Mouse (Mus musculus) mesoderm, embryonic 11.5 days (tissue): ENCODE measurements around the gene Slc2a6.

ENCODE experiments used
- DNase-seq: peaks from one replicate; pipeline ENCODE4 v3.0.0-alpha.2; 2012; ENCODE audit warnings: low read depth, low spot score

The Slc2a6 gene

GRCm38 (mm10) chr2:27027618-27028436, at the start of gene Slc2a6:
Gene Slc2a6 (minus strand): TSS chr2:27027998.
- DNase-seq, result peak; percentile 92

GRCm38 (mm10) chr2:27075485-27075884, 47.7 kb upstream of the Slc2a6 start:
- DNase-seq, result peak; percentile 66

DNA sequence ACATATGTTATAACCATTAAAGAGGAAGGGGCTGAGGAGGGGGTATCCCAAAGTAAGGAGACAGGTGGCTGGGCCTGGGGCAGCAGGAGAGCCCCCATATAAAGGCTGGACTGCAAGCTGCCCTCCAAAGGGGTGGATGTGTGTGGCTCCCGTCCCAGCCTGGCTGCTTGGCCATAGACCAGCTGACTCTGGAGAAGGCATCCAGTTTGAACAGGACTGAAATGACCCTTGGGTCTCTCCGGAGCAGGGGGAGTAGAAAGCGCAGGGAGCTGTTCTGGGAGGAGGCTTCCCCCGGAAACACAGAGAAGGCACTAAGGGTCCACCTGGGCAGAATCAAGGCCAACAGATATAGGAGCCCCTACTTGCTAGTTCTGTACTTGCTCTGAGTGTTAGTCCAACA, 47.0 kb upstream of the Slc2a6 start:
- DNase-seq, result no peak

- no peak for DNase-seq
Observed at GRCm38 (mm10) chr2:27073407-27073806, 45.6 kb upstream of the Slc2a6 start.

GRCm38 (mm10) chr2:27071978-27072377, 44.2 kb upstream of the Slc2a6 start, which contains the start of gene Mymk:
Gene Mymk (minus strand): TSS chr2:27072179.
- DNase-seq, result no peak

DNA sequence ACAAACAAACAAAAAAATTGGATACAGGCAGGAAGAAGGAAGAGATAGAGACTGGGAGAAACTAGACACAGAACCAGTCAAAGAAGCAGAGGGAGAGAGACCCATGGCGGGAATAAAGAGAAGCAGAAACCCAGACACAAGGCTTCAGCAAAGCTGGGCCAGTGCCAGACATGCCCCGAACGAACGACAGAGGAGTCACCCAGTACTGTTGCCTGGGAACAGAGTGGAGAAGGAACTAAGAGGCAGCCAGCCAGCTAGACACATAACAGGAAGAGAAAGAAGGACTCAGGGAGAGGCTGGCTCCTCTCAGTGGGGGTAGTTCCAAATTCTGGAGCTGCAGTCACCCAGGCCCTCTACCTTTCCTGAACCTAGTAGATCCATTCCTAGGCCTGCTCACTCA, 43.3 kb upstream of the Slc2a6 start:
- no peak for DNase-seq

- DNase-seq, result no peak
Observed at GRCm38 (mm10) chr2:27070247-27070813, 42.5 kb upstream of the Slc2a6 start.

GRCm38 (mm10) chr2:27069646-27070045, 41.8 kb upstream of the Slc2a6 start:
- peak; percentile 43 for DNase-seq

DNA sequence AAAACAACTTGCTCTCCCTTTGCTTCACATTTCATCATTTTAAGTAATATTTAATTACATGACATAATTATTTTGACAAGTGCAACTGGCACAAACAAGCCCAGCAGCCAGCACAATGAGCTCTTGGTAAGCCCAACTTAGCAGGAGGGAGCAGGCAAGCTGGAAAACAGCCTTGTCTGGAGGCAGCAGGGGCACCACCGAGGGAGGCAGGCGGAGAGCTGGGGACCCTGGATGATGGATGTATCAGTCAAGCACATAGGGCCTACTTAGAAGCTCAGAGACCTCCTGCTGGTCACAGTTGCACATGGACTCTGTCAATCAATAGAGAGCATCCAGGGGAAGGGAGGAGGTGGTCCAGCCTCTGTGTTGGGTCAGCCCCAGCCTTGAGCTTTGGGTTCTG, 40.2 kb upstream of the Slc2a6 start:
- DNase-seq, result no peak

DNA sequence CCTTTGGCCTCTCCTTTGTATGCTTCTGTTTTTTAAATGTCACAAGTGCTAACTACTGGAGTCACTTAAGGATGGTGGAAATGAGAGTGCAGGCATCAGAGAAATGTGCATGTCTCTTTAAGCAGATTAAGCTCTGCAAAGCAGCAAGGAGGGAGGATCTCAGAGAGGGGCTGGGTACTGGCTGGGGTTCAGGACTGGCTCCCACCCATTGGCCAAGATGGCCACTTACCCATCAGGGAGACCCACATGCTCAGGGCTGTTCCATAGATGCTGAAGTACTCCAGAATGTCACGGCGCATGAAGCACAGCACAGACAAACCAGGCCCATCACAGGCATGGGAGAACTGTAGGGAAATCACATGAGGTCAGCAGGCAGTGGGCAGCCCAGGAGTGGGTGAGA, 39.3 kb upstream of the Slc2a6 start:
- no peak for DNase-seq

GRCm38 (mm10) chr2:27059187-27059586, 31.4 kb upstream of the Slc2a6 start:
- no peak for DNase-seq

- DNase-seq, result no peak
Observed at GRCm38 (mm10) chr2:27058751-27059150, 31.0 kb upstream of the Slc2a6 start.

- DNase-seq, result no peak
Observed at GRCm38 (mm10) chr2:27058251-27058650, 30.5 kb upstream of the Slc2a6 start.

GRCm38 (mm10) chr2:27049408-27049807, 21.6 kb upstream of the Slc2a6 start:
- DNase-seq, result no peak

DNA sequence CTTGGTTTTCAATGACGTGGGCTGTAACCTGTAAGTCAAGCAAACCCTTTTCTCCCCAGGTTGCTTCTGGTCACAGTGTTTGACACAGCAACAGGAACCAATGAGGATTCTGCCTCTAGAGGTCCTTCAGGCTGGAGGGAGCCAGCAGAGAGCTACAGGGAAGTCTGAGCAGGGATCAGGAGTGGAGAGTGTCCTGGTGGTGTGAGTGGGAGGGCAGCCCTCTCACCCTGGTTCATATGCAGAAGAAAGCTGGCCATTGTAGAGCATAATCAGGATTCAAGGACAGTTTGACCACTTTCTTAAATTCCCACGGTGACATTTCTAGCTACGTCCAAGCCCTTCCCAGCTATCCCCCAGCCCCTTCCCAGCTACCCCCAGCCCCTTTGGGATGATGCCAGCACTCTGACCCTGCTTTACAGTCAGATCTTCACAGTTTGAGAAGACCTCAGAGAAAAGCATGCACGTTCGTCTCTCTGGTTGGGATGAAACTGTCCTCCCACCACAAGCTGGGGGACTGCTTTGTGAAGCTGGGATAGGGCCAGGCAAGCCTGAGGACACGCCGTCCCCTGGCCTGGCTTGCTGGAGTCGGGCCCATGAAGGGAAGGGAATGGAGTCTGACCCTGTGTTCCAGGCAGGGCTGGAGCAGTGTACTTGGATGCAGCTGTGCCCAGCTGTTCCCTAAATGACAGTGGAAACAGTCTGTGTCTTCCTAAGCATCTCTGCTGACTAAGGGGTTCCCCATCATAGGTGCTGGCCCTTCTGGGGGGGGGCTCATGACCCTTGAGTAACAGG, 18.4 kb upstream of the Slc2a6 start:
- no peak for DNase-seq

- DNase-seq, result no peak
Observed at GRCm38 (mm10) chr2:27044641-27045040, 16.8 kb upstream of the Slc2a6 start.

- DNase-seq, result no peak
Observed at GRCm38 (mm10) chr2:27044166-27044565, 16.4 kb upstream of the Slc2a6 start.

DNA sequence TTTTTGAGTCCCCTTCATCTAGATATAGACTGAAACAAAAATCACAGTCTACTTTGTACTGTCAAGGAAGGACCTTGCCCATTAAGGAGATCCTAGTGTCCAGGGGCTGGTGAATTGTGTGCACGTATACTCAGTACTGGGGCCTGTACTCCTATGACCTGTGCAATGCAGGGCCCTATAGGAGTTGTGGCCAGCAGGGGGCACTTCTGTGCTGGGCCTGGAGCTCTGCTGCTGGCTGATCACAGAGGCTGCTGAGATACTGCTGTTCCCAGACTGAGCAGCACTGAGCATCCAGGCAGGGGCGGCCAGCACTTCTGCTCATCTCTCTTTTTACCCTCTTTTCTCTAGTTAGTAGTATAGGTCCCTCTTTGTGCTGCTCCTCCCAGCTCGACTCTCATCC, 15.7 kb upstream of the Slc2a6 start:
- DNase-seq, result peak; percentile 86

DNA sequence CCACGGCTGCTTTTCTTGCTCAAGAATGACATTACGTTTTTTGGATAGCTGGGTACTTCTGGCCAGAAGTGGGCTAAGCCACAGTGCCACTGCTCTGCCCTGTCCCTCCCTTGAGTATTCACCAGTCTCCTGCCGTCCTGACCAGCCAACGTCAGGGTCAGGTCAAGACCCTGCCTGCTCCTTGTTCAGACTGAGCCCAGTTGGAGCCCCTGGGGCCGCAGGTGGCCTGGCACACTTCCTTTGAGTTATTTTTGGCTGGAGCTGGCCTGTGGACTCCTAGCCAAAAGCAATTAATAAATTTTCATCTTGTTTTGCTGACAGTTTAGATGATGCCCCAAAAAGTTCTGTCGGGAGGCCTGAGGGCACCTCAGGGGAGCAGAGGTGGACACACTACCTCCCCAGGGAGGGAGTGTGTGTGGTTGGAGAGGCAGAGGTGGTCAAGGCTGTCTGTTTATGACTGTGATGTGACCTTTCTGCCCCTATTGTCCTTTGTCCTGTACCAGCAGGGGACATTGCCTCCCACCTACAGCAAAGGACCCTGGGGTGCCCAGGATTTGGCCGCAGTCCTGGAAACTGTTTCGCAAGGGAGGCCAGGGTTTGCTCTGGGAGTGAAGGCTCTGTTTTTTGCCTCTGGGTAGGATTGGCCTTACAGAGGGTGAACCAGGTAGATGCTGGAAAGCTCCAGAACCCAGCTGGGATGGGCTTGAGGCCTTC, 14.5 kb upstream of the Slc2a6 start:
- DNase-seq, result no peak

- DNase-seq, result peak; percentile 36
Observed at GRCm38 (mm10) chr2:27039286-27039685, 11.5 kb upstream of the Slc2a6 start.

GRCm38 (mm10) chr2:27038596-27038995, 10.8 kb upstream of the Slc2a6 start:
- DNase-seq, result peak; percentile 88

- DNase-seq, result no peak
Observed at GRCm38 (mm10) chr2:27037008-27037407, 9.2 kb upstream of the Slc2a6 start.
